Mouse (Mus musculus): ENCODE measurements around the gene Emp1.

DNA sequence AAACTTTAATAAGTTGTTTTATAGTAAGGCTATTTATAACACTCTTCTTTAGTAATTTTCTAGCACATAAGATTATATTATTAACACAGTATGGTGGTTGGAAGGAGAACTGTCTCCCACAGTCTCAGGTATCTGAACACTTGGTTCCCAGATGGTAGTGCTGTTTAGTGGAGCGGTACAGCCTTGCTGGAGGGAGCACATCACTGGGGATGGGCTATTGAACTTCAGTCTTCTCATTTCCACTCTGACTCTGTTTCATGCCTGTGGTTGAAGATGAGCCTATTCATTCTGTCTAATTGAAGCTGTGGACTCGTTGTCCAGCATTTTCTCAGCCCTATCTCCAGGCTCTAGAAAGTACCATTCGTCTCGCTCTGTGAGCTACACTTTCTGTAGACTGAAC, 7.4 kb upstream of the Emp1 start:
- TF ChIP-seq MAFK (IDR thresholded peaks at IDR 0.05; ENCODE audit: borderline replicate concordance, low read depth, low read length): no peak
- no peak for TF ChIP-seq CTCF (IDR thresholded peaks at IDR 0.05 in 2 of 3, conservative IDR thresholded peaks at IDR 0.05 in 1 of 3; ENCODE audit: control insufficient read depth in 1 of 3, insufficient read depth in 1 of 3, low read depth in 2 of 3, low read length in 3 of 3, poor library complexity in 1 of 3, severe bottlenecking in 1 of 3)
- no peak for TF ChIP-seq UBTF (IDR thresholded peaks at IDR 0.05; ENCODE audit: borderline replicate concordance, insufficient read depth, low read depth, low read length)
- no peak for TF ChIP-seq NELFE (IDR thresholded peaks at IDR 0.05; ENCODE audit: low read depth, low read length)
- no peak for TF ChIP-seq TBP (IDR thresholded peaks at IDR 0.05; ENCODE audit: low read depth, low read length)
- TF ChIP-seq CHD2 (IDR thresholded peaks at IDR 0.05; ENCODE audit: low read length): no peak
- no peak for TF ChIP-seq POLR2AphosphoS2 (IDR thresholded peaks at IDR 0.05; ENCODE audit: low read length)
- no peak for TF ChIP-seq POLR2A (IDR thresholded peaks at IDR 0.05; ENCODE audit: control insufficient read depth in 1 of 2, insufficient read depth in 1 of 2, low read depth in 1 of 2, low read length in 2 of 2, poor library complexity in 1 of 2)
- no peak for TF ChIP-seq RCOR1 (IDR thresholded peaks at IDR 0.05; ENCODE audit: low read depth, low read length)
- no peak for TF ChIP-seq EP300 (IDR thresholded peaks at IDR 0.05; ENCODE audit: low read depth in 1 of 2, low read length in 2 of 2)
- no peak for TF ChIP-seq JUND (IDR thresholded peaks at IDR 0.05; ENCODE audit: low read depth, low read length)

All from MEL (cell line).